8 mouse cellular contexts compared by ENCODE assay signal in genomic region chr1:34459284-34460060, GRCm38 (mm10). TPM values are rescaled to one million over a fixed set of nuclear protein-coding genes. Genes with fewer than 3 reads are reported as not detected.
A peak's percentile ranks its signal among the peaks of the same experiment; 100 is the strongest.
DNase-seq lines count a peak whose midpoint lies in the region; ATAC-seq and TF ChIP-seq lines count a peak whose summit lies in the region.

Gene Ptpn18 (plus strand): TSS chr1:34459762.

- peak within 1 kb of the TSS; percentile 90 for H3K4me2 ChIP-seq in heart, embryonic 12.5 days
- H3K4me2 ChIP-seq in kidney, postnatal 0 days (ENCODE audit: low read length) = peak within 1 kb of the TSS; percentile 84
- peak within 1 kb of the TSS; percentile 86 for H3K4me2 ChIP-seq in liver, embryonic 11.5 days
- H3K4me2 ChIP-seq in stomach, embryonic 14.5 days (replicated peaks; ENCODE audit: low read depth, low read length) = peak within 1 kb of the TSS; percentile 82

- peaks cover 47% of the 10 kb centered on the region for H3K27me3 ChIP-seq in erythroblast, embryonic 14.5 days (ENCODE audit: control insufficient read depth)
- peaks cover 25% of the 10 kb centered on the region for H3K27me3 ChIP-seq in heart, embryonic 12.5 days (replicated peaks)
- H3K27me3 ChIP-seq in kidney, postnatal 0 days (ENCODE audit: insufficient read depth, low read length) = no peaks in the 10 kb centered on the region
- peaks cover 10% of the 10 kb centered on the region for H3K27me3 ChIP-seq in liver, embryonic 11.5 days (replicated peaks; ENCODE audit: control insufficient read depth, insufficient read depth, low read length)
- H3K27me3 ChIP-seq in stomach, embryonic 14.5 days (ENCODE audit: control insufficient read depth, insufficient read depth, low read length) = peaks cover 7% of the 10 kb centered on the region

- peaks cover 21% of the 10 kb centered on the region for H3K4me1 ChIP-seq in erythroblast, embryonic 14.5 days (ENCODE audit: control insufficient read depth)
- peaks cover 4% of the 10 kb centered on the region; the same call in 1 of the 2 replicates for H3K4me1 ChIP-seq in heart, embryonic 12.5 days (replicated peaks)
- H3K4me1 ChIP-seq in kidney, postnatal 0 days (replicated peaks; ENCODE audit: insufficient read depth, low read length) = no peaks in the 10 kb centered on the region
- no peaks in the 10 kb centered on the region; the same call in 1 of the 2 replicates for H3K4me1 ChIP-seq in liver, embryonic 11.5 days (replicated peaks; ENCODE audit: control insufficient read depth, insufficient read depth, low read length)
- no peaks in the 10 kb centered on the region for H3K4me1 ChIP-seq in stomach, embryonic 14.5 days (ENCODE audit: control insufficient read depth, insufficient read depth, low read length)

- peak; percentile 90 to 91 for DNase-seq in B cell, adult 2 months
- DNase-seq in brain, embryonic 14.5 days (ENCODE audit: low read depth) = peak; percentile 93
- DNase-seq in kidney, postnatal 0 days (ENCODE audit: low spot score) = peak; percentile 89
- DNase-seq in liver, embryonic 11.5 days (ENCODE audit: low spot score) = peak; percentile 91
- DNase-seq in naive thymus-derived CD4-positive, alpha-beta T cell, adult 2 months (ENCODE audit: low read depth) = peak; percentile 93

- H3K9me3 ChIP-seq in erythroblast, embryonic 14.5 days (ENCODE audit: control insufficient read depth, low read length) = no peaks in the 10 kb centered on the region
- H3K9me3 ChIP-seq in heart, embryonic 12.5 days (replicated peaks) = no peaks in the 10 kb centered on the region
- no peaks in the 10 kb centered on the region for H3K9me3 ChIP-seq in kidney, postnatal 0 days (replicated peaks; ENCODE audit: low read length)
- no peaks in the 10 kb centered on the region for H3K9me3 ChIP-seq in liver, embryonic 11.5 days (ENCODE audit: control insufficient read depth, low read length)
- no peaks in the 10 kb centered on the region for H3K9me3 ChIP-seq in stomach, embryonic 14.5 days (ENCODE audit: control insufficient read depth, low read depth, low read length)

- WGBS in heart, embryonic 12.5 days = under 1% methylated on average over 48 of the region's 48 CpGs
- under 1% methylated on average over 48 of the region's 48 CpGs for WGBS in kidney, postnatal 0 days
- under 1% methylated on average over 48 of the region's 48 CpGs for WGBS in liver, embryonic 11.5 days
- under 1% methylated on average over 48 of the region's 48 CpGs for WGBS in stomach, embryonic 14.5 days

- no peak for TF ChIP-seq POLR2A in brain, embryonic 14.5 days (IDR thresholded peaks at IDR 0.05; ENCODE audit: borderline replicate concordance, extremely low read depth, insufficient read depth, insufficient read length, poor library complexity, severe bottlenecking)

- H3K27ac ChIP-seq in heart, embryonic 12.5 days (ENCODE audit: poor library complexity, severe bottlenecking) = no peak within 1 kb of the TSS
- peak within 1 kb of the TSS; percentile 69 for H3K27ac ChIP-seq in kidney, postnatal 0 days
- no peak within 1 kb of the TSS for H3K27ac ChIP-seq in liver, embryonic 11.5 days (ENCODE audit: low read depth, low read length)
- no peak within 1 kb of the TSS for H3K27ac ChIP-seq in stomach, embryonic 14.5 days (ENCODE audit: low read length)

- TF ChIP-seq CTCF in brain, embryonic 14.5 days (IDR thresholded peaks at IDR 0.05; ENCODE audit: borderline replicate concordance, extremely low read depth, insufficient read depth, insufficient read length) = no peak
- peak; percentile 36; the same call in 1 of the 2 replicates for TF ChIP-seq CTCF in kidney, postnatal 0 days (IDR thresholded peaks at IDR 0.05; ENCODE audit: low read depth)

- H3K36me3 ChIP-seq in erythroblast, embryonic 14.5 days (ENCODE audit: control insufficient read depth) = no peaks in the 10 kb centered on the region
- H3K36me3 ChIP-seq in heart, embryonic 12.5 days = no peaks in the 10 kb centered on the region
- H3K36me3 ChIP-seq in kidney, postnatal 0 days (ENCODE audit: insufficient read depth, low read length) = no peaks in the 10 kb centered on the region
- no peaks in the 10 kb centered on the region for H3K36me3 ChIP-seq in liver, embryonic 11.5 days (ENCODE audit: control insufficient read depth, insufficient read depth, low read length)
- no peaks in the 10 kb centered on the region for H3K36me3 ChIP-seq in stomach, embryonic 14.5 days (ENCODE audit: control insufficient read depth, insufficient read depth, low read length)

- ATAC-seq in heart, embryonic 12.5 days (ENCODE audit: insufficient number of reproducible peaks, low FRiP score) = peak; percentile 91
- ATAC-seq in kidney, postnatal 0 days (replicated peaks; ENCODE audit: low FRiP score, low read depth) = peak; percentile 91
- ATAC-seq in liver, embryonic 11.5 days (replicated peaks; ENCODE audit: low FRiP score) = peak; percentile 89
- peak; percentile 91 for ATAC-seq in stomach, embryonic 14.5 days (ENCODE audit: insufficient number of reproducible peaks, insufficient read depth, low FRiP score, low read depth)

- peak within 1 kb of the TSS; percentile 67 for H3K9ac ChIP-seq in heart, embryonic 12.5 days
- H3K9ac ChIP-seq in kidney, postnatal 0 days (ENCODE audit: low read depth, low read length) = peak within 1 kb of the TSS; percentile 56
- H3K9ac ChIP-seq in liver, embryonic 11.5 days (ENCODE audit: low read depth, low read length) = peak within 1 kb of the TSS; percentile 53
- peak within 1 kb of the TSS; percentile 26; the same call in 1 of the 2 replicates for H3K9ac ChIP-seq in stomach, embryonic 14.5 days (replicated peaks; ENCODE audit: low read depth, low read length)

- peak within 1 kb of the TSS; percentile 66 for H3K4me3 ChIP-seq in erythroblast, embryonic 14.5 days (replicated peaks)
- H3K4me3 ChIP-seq in heart, embryonic 12.5 days = peak within 1 kb of the TSS; percentile 64
- peak within 1 kb of the TSS; percentile 54 for H3K4me3 ChIP-seq in kidney, postnatal 0 days (replicated peaks; ENCODE audit: low read depth, low read length)
- peak within 1 kb of the TSS; percentile 58 for H3K4me3 ChIP-seq in liver, embryonic 11.5 days (ENCODE audit: low read depth, low read length)
- peak within 1 kb of the TSS; percentile 42 for H3K4me3 ChIP-seq in stomach, embryonic 14.5 days (ENCODE audit: low read depth, low read length)

RNA-seq across cellular contexts. Expression of gene Ptpn18, which starts in this region (rescaled TPM):
- 12.3 and 12.6 TPM in 2 replicates for polyA plus RNA-seq in brain, embryonic 14.5 days (2012; rRNA removed)
- polyA plus RNA-seq in erythroblast, embryonic 14.5 days (2012) = 1.4 and 1.5 TPM in 2 replicates
- polyA plus RNA-seq in heart, embryonic 12.5 days (2016; fragmentation: Nextera tagmentation; extraction: Ambion mirVana) = 10.4 and 10.8 TPM in 2 replicates
- polyA plus RNA-seq in kidney, postnatal 0 days (2015; fragmentation: Nextera tagmentation; extraction: Ambion mirVana) = 29.0 and 33.9 TPM in 2 replicates
- 23.2 and 23.5 TPM in 2 replicates for polyA plus RNA-seq in liver, embryonic 11.5 days (2014; fragmentation: Nextera tagmentation; extraction: Ambion mirVana)
- 18.7 and 19.2 TPM in 2 replicates for polyA plus RNA-seq in stomach, embryonic 14.5 days (2014; fragmentation: Nextera tagmentation; extraction: Ambion mirVana)
